6 mouse cellular contexts compared by ENCODE assay signal in genomic region chr1:43298746-43299145, GRCm38 (mm10).
"Had no signal": no experiment of that assay in that cellular context is flagged by ENCODE, and none has a peak within 500 bp of the region (broad histone marks: within the 10 kb centered on the region; RNA-seq: fewer than 3 reads in every experiment).

No protein-coding gene starts in this region.

- DNase-seq: left cerebral cortex, postnatal 4 days; liver; liver, postnatal 0 days; lung, adult 18-20 months; lung, adult 2 months; lung, postnatal 4 days had no signal
